Comparison of ENCODE assay signal across 18 mouse cellular contexts in genomic region chr5:137791553-137791952, GRCm38 (mm10). TPM values are rescaled to one million over a fixed set of nuclear protein-coding genes. Genes with fewer than 3 reads are reported as not detected.
DNase-seq lines count a peak whose midpoint lies in the region; TF ChIP-seq lines count a peak whose summit lies in the region.
"Had no signal": no experiment of that assay in that cellular context is flagged by ENCODE, and none has a peak within 500 bp of the region (broad histone marks: within the 10 kb centered on the region; RNA-seq: fewer than 3 reads in every experiment).

No protein-coding gene starts in this region.

- DNase-seq in heart, adult 11 months: peak; percentile 24
- no peak for DNase-seq in heart, adult 18-20 months
- DNase-seq in layer of hippocampus, adult 2 months (ENCODE audit: low spot score in 2 of 2): no peak
- no peak for DNase-seq in layer of hippocampus, postnatal 10 days (ENCODE audit: low spot score in 2 of 2)
- DNase-seq in 3T3-L1 (ENCODE audit: low read depth, low spot score): peak; percentile 66
- DNase-seq in c-Kit-positive CD71-positive TER-119-positive erythroid progenitor cells, embryonic 14.5 days (ENCODE audit: low spot score): no peak
- no peak for DNase-seq in right cerebral cortex, postnatal 25 days
- DNase-seq: cerebellum, adult 8-10 months; left cerebral cortex, postnatal 4 days; right cerebral cortex, adult 18-20 months; thymus, postnatal 4 days had no signal

- peak; percentile 76 for TF ChIP-seq CTCF in layer of hippocampus, adult 2 months (conservative IDR thresholded peaks at IDR 0.05)
- 0 out of 2 replicates have a peak, but pooled peaks have one; percentile 8 for TF ChIP-seq CTCF in E14TG2a.4 (conservative IDR thresholded peaks at IDR 0.05; ENCODE audit: low read length)

- peaks cover under 1% of the 10 kb centered on the region; the same call in 1 of the 2 replicates for H3K36me3 ChIP-seq in E14TG2a.4 (ENCODE audit: insufficient read depth, low read length)
- H3K36me3 ChIP-seq: hindbrain, embryonic 10.5 days; intestine, embryonic 15.5 days; lung, embryonic 15.5 days; midbrain, embryonic 13.5 days; neural tube, embryonic 13.5 days had no signal

- H3K4me3 ChIP-seq in layer of hippocampus, adult 2 months: no peak overlapping the region
- H3K4me3 ChIP-seq in E14TG2a.4 (replicated peaks; ENCODE audit: low read length): no peak overlapping the region
- H3K4me3 ChIP-seq: erythroblast, embryonic 14.5 days; hindbrain, embryonic 10.5 days; intestine, embryonic 15.5 days; lung, embryonic 15.5 days; midbrain, embryonic 13.5 days; neural tube, embryonic 13.5 days had no signal

- H3K27me3 ChIP-seq in E14TG2a.4 (ENCODE audit: insufficient read depth, low read length): peaks cover 7% of the 10 kb centered on the region
- H3K27me3 ChIP-seq: intestine, embryonic 15.5 days; lung, embryonic 15.5 days had no signal

- H3K9me3 ChIP-seq in E14TG2a.4 (ENCODE audit: low read length): no peaks in the 10 kb centered on the region
- H3K9me3 ChIP-seq: intestine, embryonic 15.5 days; lung, embryonic 15.5 days; midbrain, embryonic 13.5 days; neural tube, embryonic 13.5 days had no signal

- no peak overlapping the region for H3K27ac ChIP-seq in layer of hippocampus, adult 2 months
- H3K27ac ChIP-seq: hindbrain, embryonic 10.5 days; intestine, embryonic 15.5 days; lung, embryonic 15.5 days; midbrain, embryonic 13.5 days; neural tube, embryonic 13.5 days had no signal

- H3K4me1 ChIP-seq in E14TG2a.4 (replicated peaks; ENCODE audit: low read depth, low read length): peaks cover 11% of the 10 kb centered on the region

RNA-seq across cellular contexts. Expression of gene Zcwpw1, which starts 4.0 kb away (rescaled TPM):
- total RNA-seq in heart, adult 18-20 months (2021): under 1 TPM; 0.22 to 0.72 TPM
- total RNA-seq in layer of hippocampus, adult 2 months (2021): 1 to 10 TPM; 5.7 to 8.1 TPM
- 1 to 10 TPM; 4.8 to 6.3 TPM for total RNA-seq in layer of hippocampus, postnatal 10 days (2021)

RNA-seq across cellular contexts. Expression of gene Mepce, which starts 4.1 kb away (rescaled TPM):
- total RNA-seq in heart, adult 18-20 months (2021): 10 to 100 TPM; 24.2 to 28.7 TPM
- 10 to 100 TPM; 43.6 to 49.2 TPM for total RNA-seq in layer of hippocampus, adult 2 months (2021)
- 10 to 100 TPM; 33.0 to 33.7 TPM for total RNA-seq in layer of hippocampus, postnatal 10 days (2021)

RNA-seq across cellular contexts. Expression of gene Ppp1r35, which starts 12.9 kb away (rescaled TPM):
- total RNA-seq in heart, adult 18-20 months (2021): 10 to 100 TPM in 1 of 2 experiments, 1 to 10 TPM in 1; 9.9 to 12.0 TPM
- total RNA-seq in layer of hippocampus, adult 2 months (2021): 10 to 100 TPM; 19.8 to 25.4 TPM
- 10 to 100 TPM; 23.2 to 31.6 TPM for total RNA-seq in layer of hippocampus, postnatal 10 days (2021)

RNA-seq across cellular contexts. Expression of gene Pilra, which starts 44.5 kb away (rescaled TPM):
- 1 to 10 TPM; 1.5 to 1.7 TPM for total RNA-seq in heart, adult 18-20 months (2021)
- total RNA-seq in layer of hippocampus, adult 2 months (2021): 1 to 10 TPM in 1 of 2 experiments, under 1 TPM in 1; 0.54 to 1.1 TPM
- 1 to 10 TPM in 1 of 2 experiments, under 1 TPM in 1; 0.45 to 1.2 TPM for total RNA-seq in layer of hippocampus, postnatal 10 days (2021)

RNA-seq across cellular contexts. Expression of gene Tsc22d4, which starts 46.0 kb away (rescaled TPM):
- 100 to 1,000 TPM; 240 to 253 TPM for total RNA-seq in heart, adult 18-20 months (2021)
- total RNA-seq in layer of hippocampus, adult 2 months (2021): 100 to 1,000 TPM; 160 to 174 TPM
- total RNA-seq in layer of hippocampus, postnatal 10 days (2021): 100 to 1,000 TPM; 141 to 146 TPM

Comparison
In these comparisons a context has a peak if more than half of its experiments do, and no peak if none do; other contexts are left out.
1. DNase-seq: peak in heart, adult 11 months (single experiment) and 3T3-L1 (single experiment); none in heart, adult 18-20 months (0 of 2), layer of hippocampus, adult 2 months (0 of 2), layer of hippocampus, postnatal 10 days (0 of 2), c-Kit-positive CD71-positive TER-119-positive erythroid progenitor cells, embryonic 14.5 days (single experiment) and right cerebral cortex, postnatal 25 days (single experiment).